Mouse (Mus musculus): Measurements from ENCODE around the gene Ntmt1. TPM values are rescaled to one million over a fixed set of nuclear protein-coding genes. Genes with fewer than 3 reads are reported as not detected.
A peak's percentile ranks its signal among the peaks of the same experiment; 100 is the strongest.

Ntmt1 gene
- total RNA-seq, 2 experiments from 2014 or later = 7.9 to 9.5 TPM

- no peak for ATAC-seq (ENCODE audit: poor library complexity, severe bottlenecking)
Observed at GRCm38 (mm10) chr2:30822460-30822859, 14.8 kb downstream of the Ntmt1 start.

DNA sequence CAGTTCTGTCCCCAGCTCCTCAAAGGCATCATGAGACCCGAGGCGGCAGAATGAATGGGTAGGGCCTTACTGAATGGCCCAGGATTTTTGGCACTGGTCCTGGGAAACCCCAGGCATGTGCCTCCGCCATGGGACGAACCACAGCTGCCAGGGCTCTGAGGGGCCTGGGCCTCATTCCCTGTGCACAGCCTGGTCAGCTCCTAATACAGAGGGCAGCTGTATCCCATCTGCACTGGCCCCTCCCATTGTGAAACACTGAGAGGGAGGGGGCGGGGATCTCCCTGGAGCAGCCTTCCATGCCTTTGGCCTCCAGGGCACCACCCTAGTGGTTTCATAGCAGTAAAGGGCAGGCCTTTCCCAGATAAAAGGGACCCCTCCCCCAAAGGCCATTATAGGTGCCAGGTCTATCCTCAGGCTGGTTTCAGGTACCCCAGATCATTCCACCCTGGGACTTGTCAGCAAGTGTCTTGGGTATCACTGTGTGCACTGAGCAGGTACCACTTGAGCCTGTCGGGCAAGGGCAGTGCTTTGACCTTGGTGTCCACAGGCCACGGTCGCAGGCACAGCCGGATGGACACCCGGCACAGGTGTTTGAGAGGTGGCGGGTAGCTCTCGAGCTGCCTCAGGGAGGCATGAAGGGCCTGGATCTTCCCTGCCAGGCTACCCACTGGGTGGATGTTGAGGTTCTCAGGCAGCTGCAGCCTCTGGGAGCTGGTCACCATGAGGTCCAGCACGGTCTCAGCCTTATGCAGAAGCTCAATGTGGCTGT, 15.9 kb downstream of the Ntmt1 start:
- no peak for ATAC-seq (ENCODE audit: poor library complexity, severe bottlenecking)

DNA sequence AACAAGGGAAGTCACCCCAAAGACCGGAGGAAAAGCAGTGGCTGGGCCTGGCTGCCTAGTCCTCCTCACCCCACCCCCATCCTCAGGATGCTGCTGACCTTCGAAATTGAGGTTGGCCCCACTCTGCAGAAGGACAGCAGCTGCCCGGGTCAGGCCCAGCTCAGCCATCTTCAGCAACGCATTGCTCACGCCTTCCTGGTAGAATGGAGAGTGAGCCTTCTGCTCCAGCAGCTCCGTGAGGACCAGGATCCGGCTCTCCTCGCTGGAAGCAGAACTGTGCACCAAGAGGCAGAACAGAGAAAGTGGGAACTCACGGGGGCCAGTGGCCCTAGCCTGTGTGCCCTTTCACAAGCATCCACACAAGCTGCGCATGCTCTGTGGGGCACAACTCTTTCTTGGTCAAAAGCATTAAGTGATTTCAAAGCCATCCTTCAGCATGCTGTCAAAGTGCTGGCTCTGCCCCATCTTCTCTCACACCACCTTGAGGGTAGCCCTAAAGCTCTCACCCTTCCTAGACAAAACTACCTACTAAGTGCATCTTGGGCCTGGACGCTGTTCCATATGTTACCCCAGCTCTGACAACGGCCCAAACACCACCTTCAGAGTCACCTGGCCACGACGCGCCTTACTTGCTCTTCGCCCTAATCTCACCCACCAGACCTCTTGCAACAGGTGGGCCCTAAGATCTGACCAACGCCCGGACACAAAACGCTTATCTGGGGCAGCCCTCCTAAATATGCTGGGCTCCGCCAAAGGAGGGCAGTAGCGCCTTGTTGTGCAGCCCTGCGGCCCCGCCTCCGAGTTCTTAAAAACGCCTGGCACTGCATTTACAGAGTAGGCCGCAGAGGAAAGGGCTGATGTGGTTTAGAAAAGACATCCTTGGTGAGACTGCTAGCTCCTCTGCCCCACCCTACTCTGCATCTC, 19.5 kb downstream of the Ntmt1 start:
- peak; percentile 48 for ATAC-seq (ENCODE audit: poor library complexity, severe bottlenecking)

- ATAC-seq (ENCODE audit: poor library complexity, severe bottlenecking) = peak; percentile 83
Observed at GRCm38 (mm10) chr2:30827749-30828475, 20.3 kb downstream of the Ntmt1 start.

GRCm38 (mm10) chr2:30829315-30829714, 21.7 kb downstream of the Ntmt1 start:
- ATAC-seq (ENCODE audit: poor library complexity, severe bottlenecking) = 0 out of 2 replicates have a peak, but pooled peaks have one; percentile 16

DNA sequence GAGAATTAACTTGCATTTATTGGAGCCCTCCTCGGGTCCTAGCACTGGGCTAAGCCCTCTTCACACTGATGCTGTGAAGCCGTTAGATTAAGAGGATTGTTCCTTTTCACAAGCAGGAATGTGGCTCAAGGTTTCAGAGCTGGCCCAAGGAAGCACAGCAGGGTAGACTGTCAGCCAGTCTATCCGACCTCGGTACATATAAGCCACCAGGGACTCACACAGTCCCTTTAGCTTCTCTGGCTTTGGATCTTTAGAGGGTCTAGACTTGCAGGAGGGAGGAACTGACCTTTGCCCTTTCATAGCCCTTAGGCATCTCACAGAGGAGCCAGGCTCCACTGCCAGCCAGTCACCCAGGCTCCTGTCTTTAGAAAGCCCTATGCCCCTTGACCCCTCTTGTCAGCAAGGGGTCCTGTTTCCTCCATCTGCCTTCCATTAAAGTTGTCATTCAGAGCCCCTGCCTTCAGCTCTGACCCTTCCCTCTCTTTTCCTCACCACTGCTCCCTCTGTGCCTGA, 22.7 kb downstream of the Ntmt1 start, which contains the start of gene Asb6:
Asb6 (minus strand) TSS at position 51 of the 513 bp plus-strand sequence.
- no peak for ATAC-seq (ENCODE audit: poor library complexity, severe bottlenecking)

GRCm38 (mm10) chr2:30833644-30834043, 26.0 kb downstream of the Ntmt1 start:
- no peak for ATAC-seq (ENCODE audit: poor library complexity, severe bottlenecking)

GRCm38 (mm10) chr2:30834373-30835022, 26.9 kb downstream of the Ntmt1 start, which contains the start of gene Prrx2:
Gene Prrx2 (plus strand): TSS chr2:30834972.
- no peak for ATAC-seq (ENCODE audit: poor library complexity, severe bottlenecking)

GRCm38 (mm10) chr2:30836238-30836990, 28.8 kb downstream of the Ntmt1 start:
- no peak for ATAC-seq (ENCODE audit: poor library complexity, severe bottlenecking)

DNA sequence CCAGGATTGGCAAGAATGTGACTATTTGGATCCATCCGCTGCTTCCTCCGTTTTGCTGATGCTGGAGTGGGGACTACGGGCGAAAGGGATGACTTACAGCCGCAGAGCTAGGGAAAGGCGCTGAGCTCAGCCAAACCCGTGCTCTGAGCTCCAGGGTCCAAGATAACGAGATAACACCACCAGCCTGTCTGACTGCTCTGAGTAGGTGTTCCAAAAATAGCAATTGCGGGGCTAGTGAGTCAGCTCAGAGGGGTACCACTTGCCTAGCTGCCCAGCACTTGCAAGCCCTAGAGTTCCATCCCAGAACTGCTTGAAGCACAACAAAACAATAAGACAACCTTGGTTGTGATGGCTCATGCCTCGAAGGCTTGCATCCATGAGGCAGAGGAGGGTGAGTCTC, 35.0 kb downstream of the Ntmt1 start:
- ATAC-seq (ENCODE audit: poor library complexity, severe bottlenecking) = no peak

DNA sequence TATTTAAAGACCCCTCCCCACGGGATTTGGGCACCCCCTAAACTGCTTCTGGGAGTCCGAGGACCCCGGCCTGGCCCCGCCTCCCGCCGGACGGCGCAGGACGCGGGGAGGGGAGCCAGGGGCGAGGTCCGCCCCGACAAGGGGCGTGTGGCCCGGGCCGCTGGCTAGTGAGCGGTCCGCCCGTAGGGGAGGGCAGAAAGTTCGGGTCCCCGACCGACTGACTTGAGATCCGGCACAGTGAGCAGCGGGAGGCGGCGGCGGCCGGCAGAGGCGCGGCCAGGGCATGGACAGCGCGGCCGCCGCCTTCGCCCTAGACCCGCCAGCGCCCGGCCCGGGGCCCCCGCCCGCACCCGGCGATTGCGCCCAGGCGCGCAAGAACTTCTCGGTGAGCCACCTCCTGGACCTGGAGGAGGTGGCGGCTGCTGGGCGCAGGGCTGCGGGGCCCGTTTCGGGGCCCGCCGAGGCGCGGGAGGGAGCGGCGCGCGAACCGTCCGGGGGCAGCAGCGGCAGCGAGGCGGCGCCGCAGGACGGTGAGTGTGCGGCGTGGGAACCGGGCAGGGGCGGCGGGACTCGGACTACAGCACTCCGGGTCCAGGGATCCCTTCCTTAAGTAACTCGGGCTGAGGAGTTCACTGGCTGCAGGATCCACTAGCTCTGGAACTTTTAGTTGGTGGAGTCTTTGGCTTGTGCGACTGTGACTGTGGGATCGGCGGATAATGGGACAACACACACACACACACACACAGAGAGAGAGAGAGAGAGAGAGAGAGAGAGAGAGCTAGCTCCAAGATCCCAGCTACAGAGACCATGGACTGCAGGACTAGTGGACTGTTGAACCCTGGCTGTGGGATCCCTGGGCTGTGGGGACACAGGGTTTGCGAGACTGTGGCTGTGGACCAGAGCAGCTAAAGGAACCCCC, 37.8 kb downstream of the Ntmt1 start:
- ATAC-seq (ENCODE audit: poor library complexity, severe bottlenecking) = no peak

GRCm38 (mm10) chr2:30846236-30846635, 38.6 kb downstream of the Ntmt1 start:
- ATAC-seq (ENCODE audit: poor library complexity, severe bottlenecking) = no peak

DNA sequence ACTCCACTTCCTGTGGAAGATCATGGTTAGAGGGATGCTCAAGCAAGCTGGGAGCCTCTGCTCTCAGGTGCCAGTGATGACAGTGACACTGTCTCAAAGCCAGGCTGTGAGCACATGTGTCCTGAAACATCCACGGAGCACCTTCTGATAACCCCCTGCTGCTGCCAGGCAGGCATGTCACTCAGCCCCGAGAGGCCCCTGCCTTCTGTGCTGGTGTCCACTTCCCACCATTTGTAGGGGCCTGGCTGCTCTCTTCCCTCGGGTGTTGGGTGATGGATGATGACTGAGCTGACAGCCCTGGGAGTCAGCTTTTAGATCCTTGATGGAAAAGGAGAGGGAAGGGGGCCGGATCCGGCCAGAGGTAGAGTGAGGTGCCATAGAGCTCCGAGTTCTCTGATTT, 39.1 kb downstream of the Ntmt1 start:
- no peak for ATAC-seq (ENCODE audit: poor library complexity, severe bottlenecking)

DNA sequence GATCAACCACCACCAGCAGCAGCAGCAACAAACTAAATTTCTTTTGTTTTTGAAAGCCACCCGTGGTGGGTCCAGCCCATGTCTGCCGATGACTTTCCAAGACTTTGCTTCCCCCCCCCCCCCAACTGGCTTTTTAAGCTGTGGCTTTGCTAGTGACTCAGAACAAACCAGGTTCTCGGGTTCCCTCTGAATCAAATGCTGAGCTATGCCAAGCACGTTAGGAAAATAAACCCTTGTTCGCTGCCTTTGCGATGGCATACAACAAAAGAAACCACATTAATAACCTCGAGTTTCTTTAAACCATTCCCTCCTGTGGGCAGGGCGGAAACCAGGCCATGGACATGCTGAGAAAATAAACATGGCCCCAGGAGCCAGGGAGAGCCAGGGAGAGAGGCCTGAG, 40.6 kb downstream of the Ntmt1 start:
- no peak for ATAC-seq (ENCODE audit: poor library complexity, severe bottlenecking)

GRCm38 (mm10) chr2:30850581-30850980, 43.0 kb downstream of the Ntmt1 start:
- ATAC-seq (ENCODE audit: poor library complexity, severe bottlenecking) = no peak

GRCm38 (mm10) chr2:30852771-30853313, 45.2 kb downstream of the Ntmt1 start:
- ATAC-seq (ENCODE audit: poor library complexity, severe bottlenecking) = no peak

GRCm38 (mm10) chr2:30857076-30857475, 49.5 kb downstream of the Ntmt1 start:
- no peak for ATAC-seq (ENCODE audit: poor library complexity, severe bottlenecking)

GRCm38 (mm10) chr2:30859782-30860181, 52.2 kb downstream of the Ntmt1 start:
- no peak for ATAC-seq (ENCODE audit: poor library complexity, severe bottlenecking)
